Mouse (Mus musculus) layer of hippocampus, adult 9-10 months (tissue): ENCODE results near the gene 6430548M08Rik.

Experiments
- DNase-seq: peaks from one replicate; pipeline ENCODE4 v3.0.0; 2022; ENCODE audit warnings: low spot score

The 6430548M08Rik gene

DNA sequence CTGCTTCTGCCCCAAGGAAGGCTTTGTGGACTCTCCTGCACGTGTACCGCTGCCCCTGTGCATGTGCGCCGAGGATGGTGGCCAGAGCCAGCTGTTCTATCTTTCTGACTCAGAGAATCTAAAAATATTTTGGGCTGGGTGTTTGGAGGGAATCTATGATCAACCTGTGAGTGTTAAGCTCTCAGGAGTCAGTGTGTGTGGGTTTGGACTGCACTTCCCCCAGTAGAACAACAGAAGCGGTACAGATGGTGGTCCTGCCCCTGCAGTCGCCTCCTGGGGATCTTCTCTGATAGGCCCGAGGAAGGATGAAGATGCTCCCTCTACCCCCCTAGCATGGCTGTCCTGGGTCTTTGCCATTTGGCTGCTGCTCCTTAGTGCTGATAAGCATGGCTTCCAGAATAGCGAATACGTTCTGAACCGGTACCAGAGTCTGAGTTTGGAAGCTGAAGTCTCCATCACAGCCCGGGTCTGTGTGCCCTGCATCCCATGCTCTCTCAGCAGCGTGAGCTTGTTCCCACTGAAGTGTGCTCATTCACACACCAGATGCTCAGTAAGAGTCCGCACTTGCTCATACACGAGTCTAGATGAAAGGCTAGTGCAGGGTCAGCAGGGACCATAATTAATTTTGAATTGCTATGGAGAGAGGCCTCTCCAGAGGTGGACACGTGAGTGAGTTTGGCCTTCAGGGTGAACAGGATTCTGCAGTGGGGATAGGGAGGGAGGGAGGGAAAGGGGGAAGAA is 30.1 kb downstream of the 6430548M08Rik start:
- no peak for DNase-seq

- DNase-seq = no peak
Measured at GRCm38 (mm10) chr8:120144652-120145301, 30.8 kb downstream of the 6430548M08Rik start.

DNA sequence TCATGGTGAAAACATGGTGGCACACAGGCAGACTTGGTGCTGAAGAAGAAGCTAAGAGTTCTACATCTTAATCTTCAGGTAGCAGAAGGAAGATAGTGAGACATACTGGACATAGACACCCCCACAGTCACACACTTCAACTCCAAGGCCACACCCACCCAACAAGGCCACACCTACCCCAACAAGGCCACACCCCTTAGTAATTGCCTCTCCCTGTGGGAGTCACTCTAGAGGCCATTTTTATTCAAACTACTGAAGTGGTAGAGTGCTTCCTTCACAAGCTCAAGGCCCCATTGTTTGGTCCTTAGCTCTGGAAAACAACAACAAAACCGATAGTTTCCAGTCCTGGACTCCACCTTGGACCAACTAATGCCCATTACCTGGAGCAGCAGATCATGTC is 32.1 kb downstream of the 6430548M08Rik start:
- DNase-seq = no peak

- DNase-seq = no peak
Measured at GRCm38 (mm10) chr8:120150028-120150427, 36.1 kb downstream of the 6430548M08Rik start.

DNA sequence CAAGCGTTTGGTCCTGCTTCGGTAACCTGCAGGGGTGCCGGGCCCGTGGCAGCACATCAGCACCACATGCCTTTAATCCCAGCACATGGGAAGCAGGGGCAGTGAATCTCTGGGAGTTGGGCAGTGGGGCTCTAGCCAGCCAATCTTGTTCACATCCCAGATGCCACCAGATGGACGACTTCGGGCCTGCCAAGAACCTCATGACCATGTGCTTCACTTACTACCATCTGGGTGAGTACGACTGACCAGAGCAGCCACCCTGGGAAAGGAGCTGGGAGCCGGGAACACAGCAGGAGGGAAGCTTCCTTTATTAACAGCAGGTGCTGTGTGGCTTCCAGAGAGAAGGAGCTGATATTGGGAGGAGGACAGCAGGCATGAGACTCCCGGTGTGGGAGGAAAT is 37.2 kb downstream of the 6430548M08Rik start:
- DNase-seq = no peak

- DNase-seq = no peak
Measured at GRCm38 (mm10) chr8:120152636-120153035, 38.7 kb downstream of the 6430548M08Rik start.

- no peak for DNase-seq
Measured at GRCm38 (mm10) chr8:120160366-120160765, 46.4 kb downstream of the 6430548M08Rik start.

DNA sequence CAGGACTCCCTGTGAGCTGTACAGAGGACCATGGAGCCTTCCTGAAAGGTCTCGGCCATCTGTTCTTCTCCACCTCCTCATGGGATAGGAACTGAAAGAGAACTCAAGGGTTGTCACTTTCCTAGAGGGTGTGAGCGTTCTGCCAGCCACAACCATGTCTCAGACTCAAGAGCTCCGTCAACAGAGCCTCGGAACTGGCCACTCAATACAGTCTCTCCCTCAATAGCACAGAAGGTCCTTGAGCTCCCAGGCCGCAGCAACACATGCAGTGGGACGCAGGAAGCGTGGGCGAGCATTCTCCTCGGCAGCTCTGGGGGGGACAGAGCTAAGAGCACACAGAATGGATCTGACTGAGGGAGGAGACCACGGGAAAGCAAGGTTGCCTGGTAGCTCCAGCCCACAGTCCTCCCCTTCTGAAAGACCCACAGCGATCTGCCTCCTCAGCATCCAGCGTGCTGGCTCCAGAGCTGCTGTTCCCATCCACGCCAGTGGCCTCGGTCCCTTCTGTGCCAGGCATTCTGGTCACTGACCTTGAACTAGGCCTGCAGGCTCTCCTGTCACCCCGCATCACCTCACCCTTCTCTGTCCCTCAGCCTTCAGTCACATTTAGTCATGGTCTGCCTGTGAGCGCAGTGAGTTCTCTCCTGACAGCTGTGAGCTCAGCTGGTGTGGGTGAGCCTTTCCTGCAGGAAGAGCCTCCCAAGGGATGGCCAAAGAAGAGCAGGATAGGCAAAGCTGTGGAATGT is 47.9 kb downstream of the 6430548M08Rik start:
- no peak for DNase-seq

DNA sequence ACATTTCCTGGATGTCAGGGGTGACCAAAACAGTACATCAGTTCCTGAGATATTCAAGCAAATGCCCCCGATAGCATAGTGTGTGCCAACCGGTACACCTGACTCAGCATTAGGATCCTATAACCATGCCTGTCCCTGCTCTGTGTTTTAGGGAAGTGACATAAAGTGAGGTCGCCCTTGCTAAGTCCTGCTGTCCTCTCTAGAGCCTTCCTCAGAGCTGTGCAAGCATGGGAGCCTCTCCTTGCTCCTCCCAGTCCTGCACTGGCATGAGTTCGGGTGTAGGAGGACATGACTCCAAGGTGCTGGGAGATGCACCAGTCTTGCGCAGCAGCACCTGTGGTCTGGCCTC is 48.4 kb downstream of the 6430548M08Rik start:
- no peak for DNase-seq

GRCm38 (mm10) chr8:120163376-120163775 is 49.4 kb downstream of the 6430548M08Rik start:
- DNase-seq = no peak

DNA sequence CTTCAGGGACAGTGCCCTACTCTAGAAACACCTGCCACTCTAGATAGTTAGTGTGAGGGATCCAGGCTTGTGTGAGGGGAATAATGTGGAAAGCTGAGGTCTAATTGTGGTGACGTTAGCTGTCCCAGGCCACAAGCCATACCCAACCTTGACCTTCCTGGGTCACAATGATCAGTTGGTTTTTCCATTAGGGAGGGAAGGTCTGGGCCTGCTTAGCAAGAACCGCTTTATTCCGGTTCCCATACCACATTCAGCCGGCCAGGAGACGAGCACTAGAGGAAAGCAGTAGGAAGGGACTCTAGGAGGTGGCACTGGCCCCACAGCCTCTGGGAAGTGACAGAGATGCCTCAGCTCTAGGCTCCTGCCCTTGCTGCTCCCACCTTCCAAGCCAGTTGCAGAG is 50.1 kb downstream of the 6430548M08Rik start:
- DNase-seq = no peak

DNA sequence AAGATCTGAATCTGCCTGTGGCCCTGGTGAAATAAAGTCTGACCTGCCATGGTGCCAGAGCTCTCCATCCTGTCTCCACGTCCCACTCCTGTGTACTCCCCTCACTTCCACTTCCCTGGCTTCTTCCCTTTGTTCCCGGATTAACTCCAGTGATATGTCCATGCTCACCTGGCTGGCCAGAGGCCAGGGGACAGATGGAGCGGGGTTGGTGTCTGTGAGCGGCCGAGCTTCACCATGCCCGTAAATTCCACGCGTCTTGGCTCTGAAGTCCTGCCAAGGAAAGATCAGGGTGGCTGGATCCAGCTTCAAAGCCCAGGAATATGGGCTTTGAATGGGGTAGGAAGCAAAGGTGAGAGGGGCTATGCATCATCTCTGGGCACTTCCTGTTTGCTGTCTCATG is 53.2 kb downstream of the 6430548M08Rik start:
- DNase-seq = no peak

DNA sequence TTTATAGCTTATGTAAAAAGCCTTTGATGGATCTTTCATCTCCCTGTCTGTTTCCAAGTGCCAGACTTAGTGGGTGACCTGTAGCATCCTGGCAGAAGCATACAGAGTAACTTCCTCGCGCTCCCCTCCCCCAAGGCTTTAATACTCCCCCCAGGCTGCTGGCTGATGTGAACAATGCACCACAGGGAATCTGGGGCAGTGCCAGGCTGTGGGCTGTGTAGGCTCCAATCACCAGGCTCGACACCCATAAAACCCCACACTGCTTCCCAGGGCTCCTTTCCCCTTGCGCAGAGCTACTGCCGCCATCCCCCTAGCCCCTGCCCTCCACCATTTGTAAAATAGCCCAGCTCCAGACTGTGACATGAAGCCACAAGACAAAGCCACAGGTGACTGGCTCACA is 53.9 kb downstream of the 6430548M08Rik start:
- no peak for DNase-seq

DNA sequence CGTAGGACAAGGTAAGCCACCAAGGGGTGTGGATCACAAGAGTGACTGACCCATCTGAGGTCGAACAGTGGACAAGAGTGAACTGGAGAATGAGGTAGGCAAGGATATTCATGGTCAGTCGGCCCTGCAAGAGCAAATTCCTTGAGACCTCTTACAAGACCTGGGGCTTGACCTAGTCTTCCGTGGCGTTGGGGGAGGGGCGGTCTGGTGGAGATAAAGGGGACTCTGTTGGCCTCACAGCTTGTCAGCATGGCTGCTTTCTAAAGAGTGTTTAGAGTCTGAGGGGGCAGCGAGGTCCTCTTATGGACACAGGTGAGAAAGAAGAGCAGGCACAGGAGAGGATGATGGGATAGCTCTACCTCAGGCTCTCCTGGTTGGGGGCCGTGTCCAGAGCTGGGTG is 55.2 kb downstream of the 6430548M08Rik start:
- no peak for DNase-seq

DNA sequence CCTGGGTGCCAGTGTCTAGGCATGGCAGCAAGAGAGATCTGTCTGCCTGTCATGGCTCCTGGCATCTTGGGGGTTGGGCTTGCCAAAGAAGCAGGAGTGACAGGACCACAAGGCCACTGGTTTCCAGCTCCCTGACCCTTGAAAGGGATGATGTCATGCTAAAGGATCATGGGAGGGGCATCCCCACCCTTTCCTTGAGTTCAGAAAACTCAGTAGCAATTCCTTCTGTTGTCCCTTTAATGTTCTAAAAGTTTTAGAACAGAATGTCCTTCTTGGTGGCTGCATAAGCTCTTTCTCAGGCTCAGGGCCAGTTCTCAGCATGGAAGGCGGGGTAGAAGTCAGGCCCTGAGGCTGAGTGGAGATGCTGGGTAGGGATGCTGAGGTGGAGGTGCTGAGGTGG is 59.2 kb downstream of the 6430548M08Rik start:
- DNase-seq = no peak

DNA sequence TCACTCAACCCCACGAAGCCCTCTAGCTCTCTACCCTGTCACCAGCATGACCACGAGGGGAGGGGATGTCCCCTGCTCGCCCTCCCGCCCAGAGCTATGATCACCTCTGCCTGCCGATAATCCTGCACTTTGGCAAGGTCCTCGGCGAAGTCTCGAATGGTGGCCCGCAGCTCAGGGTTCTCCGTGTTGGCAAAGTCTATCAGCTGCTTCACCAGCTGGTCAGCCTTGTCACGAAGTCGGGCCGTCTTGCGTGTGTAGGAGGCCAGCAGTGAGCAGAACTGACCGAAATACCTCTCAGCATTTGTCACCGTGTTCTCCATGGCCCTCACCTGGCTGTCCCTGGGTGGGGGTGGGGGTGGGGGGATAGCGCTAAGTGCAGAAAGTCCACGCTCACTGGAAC is 60.7 kb downstream of the 6430548M08Rik start:
- DNase-seq = no peak

DNA sequence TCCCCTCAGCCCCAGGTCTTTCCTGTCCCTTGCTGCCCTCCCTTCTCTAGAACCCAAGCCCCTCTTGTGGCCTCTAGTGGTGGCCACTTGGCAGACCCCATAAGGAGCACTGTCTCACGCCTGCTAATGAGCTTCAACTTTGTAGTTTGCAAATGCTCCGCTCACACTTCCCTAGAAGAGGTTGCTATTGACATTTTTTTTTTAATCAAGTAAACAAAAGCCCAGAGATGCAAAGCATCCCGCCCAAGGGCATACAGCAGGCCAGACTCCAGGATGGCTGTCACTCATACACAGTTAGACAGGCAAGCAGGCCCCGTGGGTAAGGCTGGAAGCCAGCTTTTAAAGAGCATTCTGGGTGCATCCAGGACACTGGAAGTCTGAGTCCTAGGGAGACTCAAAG is 62.7 kb downstream of the 6430548M08Rik start:
- no peak for DNase-seq

GRCm38 (mm10) chr8:120177318-120178123 is 63.6 kb downstream of the 6430548M08Rik start, which contains the start of gene Fam92b:
Gene Fam92b, minus strand, starts transcription at chr8:120177466.
- DNase-seq = no peak

GRCm38 (mm10) chr8:120178124-120178514 is 64.2 kb downstream of the 6430548M08Rik start:
- DNase-seq = no peak

DNA sequence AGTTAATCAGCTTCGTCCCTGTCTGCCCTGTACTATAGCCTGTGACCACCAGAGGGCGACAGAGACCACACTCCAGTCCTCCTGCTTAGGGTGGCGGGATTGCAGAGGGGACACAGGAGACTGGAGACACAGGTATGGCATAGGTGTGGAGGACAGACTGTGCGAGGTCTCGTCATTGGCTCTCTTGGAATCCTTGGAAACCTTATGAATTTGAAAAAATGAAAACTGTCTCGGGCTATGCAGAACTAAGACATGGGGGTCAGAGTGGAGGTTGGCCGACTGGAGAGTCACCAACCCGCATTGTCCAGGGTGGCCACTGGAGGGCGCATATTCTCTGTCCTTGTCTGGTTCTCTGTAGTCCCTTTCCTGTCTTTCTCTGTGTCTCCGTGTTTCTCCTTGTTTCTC is 65.1 kb downstream of the 6430548M08Rik start:
- DNase-seq = peak; percentile 88

DNA sequence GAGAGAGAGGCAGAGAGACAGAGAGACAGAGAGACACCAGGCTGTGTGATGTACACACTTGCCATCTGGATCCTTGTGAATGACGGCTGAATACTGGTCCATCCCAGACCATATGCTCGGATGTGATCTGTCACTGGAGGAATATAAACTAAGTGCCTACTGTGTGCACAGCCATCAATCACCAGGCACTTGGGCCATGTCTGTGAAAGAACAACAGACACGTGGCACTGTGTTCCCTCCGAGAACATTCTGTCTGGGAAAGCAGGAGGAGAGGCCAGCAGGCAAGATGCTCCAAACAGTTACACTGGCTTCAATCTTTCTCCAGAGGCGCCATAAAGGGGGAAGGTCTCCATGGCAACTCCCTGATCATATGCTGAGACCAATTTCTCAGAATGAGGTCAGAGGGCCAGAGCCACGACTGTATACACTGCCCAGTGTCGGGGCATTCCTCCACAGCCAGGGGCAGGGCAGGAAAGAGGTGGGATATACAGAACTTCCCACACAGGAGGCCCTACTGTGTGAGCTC is 66.6 kb downstream of the 6430548M08Rik start:
- DNase-seq = no peak

DNA sequence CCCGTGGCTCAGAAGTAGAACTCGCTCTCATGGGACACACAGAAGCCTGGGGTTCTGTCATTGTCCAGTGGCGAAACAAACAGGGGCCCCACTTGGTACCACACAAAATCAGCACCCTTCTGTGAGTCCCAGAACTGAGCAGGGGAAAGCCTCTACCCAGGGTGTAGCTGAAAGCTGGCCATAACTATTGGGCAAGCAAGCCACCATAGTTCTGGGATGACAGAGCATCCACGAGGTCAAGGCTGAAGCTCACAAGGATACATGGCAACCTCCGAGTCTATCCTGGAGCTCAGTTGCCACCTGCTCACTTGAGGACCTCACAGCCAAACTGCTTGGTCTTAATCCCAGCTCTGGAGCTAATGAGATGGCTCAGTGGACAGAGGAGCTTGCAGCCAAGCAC is 67.3 kb downstream of the 6430548M08Rik start:
- DNase-seq = no peak
